Mouse (Mus musculus): Measurements from ENCODE around the gene Tbc1d2b.

Gene Tbc1d2b

GRCm38 (mm10) chr9:90270193-90270943 lies at the start of gene Tbc1d2b:
Gene Tbc1d2b (minus strand): TSS chr9:90270804.
- in situ Hi-C loops (cut with MboI, MseI) = loop anchor here (25.0 kb wide), 1 partner anchor 1058 kb away; the partner anchor contains the start of gene Mthfs

DNA sequence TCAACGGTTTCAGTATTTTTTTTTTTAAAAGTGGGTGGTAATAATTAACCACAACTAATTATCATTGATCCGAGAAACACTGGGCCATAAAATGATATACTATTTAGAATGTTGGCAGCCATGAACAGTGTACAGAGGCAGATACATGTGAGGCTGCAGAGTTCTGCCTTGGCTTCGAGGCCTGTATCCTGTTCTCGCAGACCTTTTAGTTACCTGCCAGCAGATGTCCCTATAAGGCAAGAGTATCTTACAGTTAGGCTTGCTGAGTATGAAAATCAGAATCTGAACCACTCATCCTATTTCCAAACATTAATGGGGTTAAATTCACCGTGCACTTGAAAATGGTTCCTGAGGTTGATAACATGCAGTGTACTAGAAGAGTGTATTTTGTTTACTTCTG lies 45.7 kb upstream of the Tbc1d2b start:
- in situ Hi-C loops (cut with MboI, MseI) = no loop called here

GRCm38 (mm10) chr9:90315662-90316061 lies 45.1 kb upstream of the Tbc1d2b start:
- in situ Hi-C loops (cut with MboI, MseI) = no loop called here

DNA sequence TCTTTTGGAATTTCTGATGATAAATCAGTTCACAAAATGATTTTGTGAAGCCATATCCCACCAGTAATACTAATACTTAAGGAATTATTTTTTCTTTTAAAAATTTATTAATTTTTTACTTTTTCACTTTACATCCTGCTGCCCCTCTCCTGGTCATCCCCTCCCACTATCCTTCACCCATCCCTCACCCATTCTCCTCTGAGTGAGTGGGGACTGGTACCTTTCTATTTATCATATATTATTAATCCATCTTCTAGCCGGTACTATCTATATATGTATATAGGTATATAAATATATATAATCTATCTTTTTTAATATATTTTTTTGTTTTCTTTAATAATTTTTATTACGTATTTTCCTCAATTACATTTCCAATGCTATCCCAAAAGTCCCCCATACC lies 33.6 kb upstream of the Tbc1d2b start:
- in situ Hi-C loops (cut with MboI, MseI) = no loop called here

- in situ Hi-C loops (cut with MboI, MseI) = no loop called here
Measured at GRCm38 (mm10) chr9:90303101-90303835, 32.7 kb upstream of the Tbc1d2b start.

DNA sequence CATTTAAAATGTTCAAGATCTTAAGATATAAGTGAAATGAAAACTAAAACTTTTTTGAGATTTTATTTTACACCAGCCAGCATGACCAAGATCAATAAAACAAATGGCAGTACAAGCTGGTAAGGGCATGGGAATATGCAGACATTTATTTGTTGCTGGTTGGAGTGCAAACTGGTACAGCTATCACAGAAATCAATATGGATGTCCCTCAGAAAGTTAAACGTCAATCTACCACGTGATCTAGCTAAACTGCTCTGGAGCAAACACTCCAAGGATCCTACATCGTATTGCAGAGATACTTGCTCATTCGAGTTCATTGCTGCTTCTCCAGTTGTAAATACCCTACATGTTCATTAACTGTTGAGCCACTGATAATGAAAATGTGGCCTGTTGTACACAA lies 32.1 kb upstream of the Tbc1d2b start:
- in situ Hi-C loops (cut with MboI, MseI) = no loop called here

DNA sequence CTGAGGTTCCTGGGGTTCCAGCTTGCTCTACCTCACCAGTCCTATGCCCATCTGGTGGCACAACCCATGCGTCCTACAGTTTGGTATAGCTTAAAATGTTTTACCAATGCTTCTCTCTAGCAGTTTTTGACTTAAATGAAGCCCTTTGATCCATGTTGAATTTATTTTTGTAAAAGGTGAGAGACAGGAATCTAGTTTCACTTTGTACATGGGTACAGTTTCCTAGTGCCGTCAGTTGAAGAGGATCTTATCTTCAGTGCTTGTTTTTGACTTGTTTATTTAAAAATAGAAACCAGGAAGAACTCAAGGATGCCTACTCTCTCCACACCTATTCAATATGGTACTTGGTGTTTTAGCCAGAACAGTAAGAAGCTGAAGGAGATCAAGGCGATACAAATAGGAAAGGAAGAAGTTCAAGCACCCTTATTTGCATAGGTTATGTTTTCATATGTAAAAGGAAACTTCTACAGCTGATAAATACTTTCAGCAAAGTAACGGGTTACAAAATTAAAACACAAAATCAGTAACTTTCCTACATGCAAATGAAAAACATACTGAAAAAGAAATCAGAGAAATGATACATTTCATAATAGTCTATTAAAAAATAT lies 30.6 kb upstream of the Tbc1d2b start:
- in situ Hi-C loops (cut with MboI, MseI) = no loop called here

GRCm38 (mm10) chr9:90297637-90298036 lies 27.0 kb upstream of the Tbc1d2b start:
- in situ Hi-C loops (cut with MboI, MseI) = loop anchor here (10.0 kb wide), 1 partner anchor 1707 kb away; no protein-coding TSS in a partner anchor

DNA sequence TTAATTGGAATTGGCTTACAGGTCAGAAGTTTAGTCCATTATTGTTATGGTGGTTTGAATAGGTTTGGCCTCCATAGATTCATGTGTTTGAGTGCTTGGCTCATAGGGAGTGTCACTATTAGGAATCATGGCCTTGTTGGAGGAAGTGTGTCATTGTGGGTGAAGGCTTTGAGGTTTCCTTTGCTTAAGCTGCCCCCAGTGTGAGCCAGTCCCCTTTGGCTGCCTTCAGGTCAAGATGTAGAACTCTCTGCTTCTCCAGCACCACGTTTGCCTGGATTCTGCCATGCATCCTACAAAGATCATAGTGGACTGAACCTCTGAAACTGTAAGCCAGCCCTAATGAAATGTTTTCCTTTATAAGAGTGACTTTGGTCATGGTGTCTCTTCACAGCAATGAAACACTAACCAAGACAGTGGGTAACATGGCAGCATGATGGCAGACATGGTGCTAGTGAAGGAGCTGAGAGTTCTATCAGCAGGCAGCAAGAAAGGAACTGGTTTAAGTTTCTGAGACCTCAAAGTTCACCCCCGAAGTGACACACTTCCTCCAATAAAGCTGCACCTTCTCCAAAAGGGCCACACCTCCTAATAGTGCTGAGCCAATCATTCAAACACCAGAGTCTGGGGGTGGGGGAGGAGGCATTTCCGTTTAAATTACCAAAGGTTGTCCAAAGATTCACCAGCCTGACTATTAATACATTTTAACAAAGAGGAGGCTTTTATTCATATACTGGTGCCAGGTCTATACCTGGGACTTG lies 23.2 kb upstream of the Tbc1d2b start:
- in situ Hi-C loops (cut with MboI, MseI) = loop anchor here (10.0 kb wide), 1 partner anchor 1711 kb away; no protein-coding TSS in a partner anchor

DNA sequence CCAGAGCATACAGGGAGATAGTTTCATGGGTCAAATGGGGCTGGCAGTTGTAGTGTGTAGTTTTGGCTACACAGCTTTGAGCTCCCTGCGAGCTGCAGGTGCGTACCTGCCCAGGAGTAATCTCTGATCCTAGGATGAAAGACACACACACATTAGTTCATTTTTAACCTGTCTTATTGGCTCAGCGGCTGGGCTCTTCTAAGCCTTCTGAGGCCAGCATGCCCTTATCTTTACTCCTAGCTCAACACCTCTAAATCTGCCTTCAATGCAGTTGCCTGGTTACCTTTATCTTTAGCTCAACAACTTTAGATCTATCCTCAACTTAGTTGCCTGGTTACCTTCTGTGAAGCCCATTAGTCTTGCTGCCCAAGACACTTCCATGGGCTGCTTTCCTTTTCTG lies 7.8 kb upstream of the Tbc1d2b start:
- in situ Hi-C loops (cut with MboI, MseI) = no loop called here

DNA sequence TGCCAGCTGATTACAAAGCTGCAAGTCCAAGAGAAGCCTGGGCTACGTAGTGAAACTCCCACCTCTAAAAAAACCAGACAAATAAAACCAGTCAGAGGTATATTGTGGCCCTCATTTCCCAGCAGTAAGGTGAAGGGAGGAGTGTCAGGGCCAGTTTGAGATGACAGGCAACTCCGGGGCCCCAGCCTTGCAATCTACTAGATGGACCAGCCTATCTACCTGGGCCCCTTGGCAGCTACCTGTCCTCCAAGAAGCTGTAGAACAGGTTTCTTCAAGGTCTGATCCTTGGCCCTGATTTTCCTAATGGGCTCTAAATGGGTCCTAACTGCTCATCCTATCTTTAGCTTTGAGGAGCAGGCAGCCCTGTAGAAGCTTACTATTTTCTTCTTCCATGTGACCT lies 7.3 kb upstream of the Tbc1d2b start:
- in situ Hi-C loops (cut with MboI, MseI) = no loop called here

DNA sequence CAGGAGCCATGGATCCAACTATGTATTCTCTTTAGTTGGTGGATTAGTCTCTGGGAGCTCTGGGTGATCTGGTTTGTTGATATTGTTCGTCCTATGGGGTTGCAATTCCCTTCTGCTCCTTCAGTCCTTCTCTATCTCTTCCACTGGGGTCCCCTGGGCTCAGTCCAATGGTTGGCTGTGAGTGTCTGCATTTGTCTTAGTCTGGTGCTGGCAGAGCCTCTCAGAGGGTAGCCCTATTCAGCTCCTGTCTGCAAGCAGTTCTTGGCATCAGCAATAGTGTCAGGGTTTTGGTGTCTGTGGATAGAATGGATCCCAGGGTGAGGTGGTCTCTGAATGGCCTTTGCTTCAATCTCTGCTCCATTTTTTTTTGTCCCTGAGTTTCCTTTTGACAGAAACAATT lies 6.2 kb upstream of the Tbc1d2b start:
- in situ Hi-C loops (cut with MboI, MseI) = no loop called here

DNA sequence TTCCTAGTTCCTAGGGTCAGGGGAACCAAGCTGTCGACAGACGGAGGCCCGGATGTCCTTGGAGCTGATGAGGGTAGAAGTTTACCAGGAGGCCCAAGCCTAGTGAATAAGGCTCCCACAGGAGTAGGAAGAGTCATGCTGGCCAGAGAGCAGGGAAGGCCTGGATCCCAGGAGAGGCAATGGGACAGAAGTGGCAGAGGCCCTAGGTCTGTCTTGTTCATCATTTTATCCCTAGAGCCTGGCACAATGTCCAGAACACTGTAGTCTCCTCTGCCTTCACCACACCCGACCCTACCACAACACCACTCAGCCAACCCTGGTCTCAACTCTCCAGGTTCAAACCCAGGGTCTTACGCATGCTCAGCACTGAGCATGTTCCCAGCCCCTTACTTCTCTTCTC lies 5.3 kb upstream of the Tbc1d2b start:
- in situ Hi-C loops (cut with MboI, MseI) = no loop called here

DNA sequence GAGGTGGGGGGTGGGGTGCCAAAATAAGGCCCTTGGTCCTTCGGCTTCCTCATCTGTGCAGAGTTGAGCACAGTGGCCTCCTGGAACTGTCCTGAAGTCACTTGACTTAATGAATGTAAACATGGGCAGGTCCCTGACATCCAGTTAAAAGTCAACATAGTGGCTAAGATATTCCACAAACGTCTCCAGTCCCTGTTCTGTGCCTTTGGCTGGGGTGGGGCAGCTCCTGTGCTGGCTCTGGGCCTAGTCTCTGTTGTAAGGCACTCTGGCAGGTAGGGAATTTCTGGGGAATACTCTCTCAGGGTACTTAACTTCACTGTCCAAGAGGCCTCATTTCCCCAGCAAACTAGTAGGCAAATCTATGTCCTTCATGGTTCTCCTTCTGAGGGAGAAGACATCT lies 4.9 kb upstream of the Tbc1d2b start:
- in situ Hi-C loops (cut with MboI, MseI) = no loop called here

- in situ Hi-C loops (cut with MboI, MseI) = loop anchor here (25.0 kb wide), 1 partner anchor 1062 kb away; the partner anchor contains the start of gene Mthfs
Measured at GRCm38 (mm10) chr9:90274516-90274915, 3.9 kb upstream of the Tbc1d2b start.

GRCm38 (mm10) chr9:90272346-90272745 lies 1.7 kb upstream of the Tbc1d2b start:
- in situ Hi-C loops (cut with MboI, MseI) = loop anchor here (25.0 kb wide), 1 partner anchor 1060 kb away; the partner anchor contains the start of gene Mthfs

GRCm38 (mm10) chr9:90271541-90272090 lies 1.0 kb upstream of the Tbc1d2b start:
- in situ Hi-C loops (cut with MboI, MseI) = loop anchor here (25.0 kb wide), 1 partner anchor 1059 kb away; the partner anchor contains the start of gene Mthfs

DNA sequence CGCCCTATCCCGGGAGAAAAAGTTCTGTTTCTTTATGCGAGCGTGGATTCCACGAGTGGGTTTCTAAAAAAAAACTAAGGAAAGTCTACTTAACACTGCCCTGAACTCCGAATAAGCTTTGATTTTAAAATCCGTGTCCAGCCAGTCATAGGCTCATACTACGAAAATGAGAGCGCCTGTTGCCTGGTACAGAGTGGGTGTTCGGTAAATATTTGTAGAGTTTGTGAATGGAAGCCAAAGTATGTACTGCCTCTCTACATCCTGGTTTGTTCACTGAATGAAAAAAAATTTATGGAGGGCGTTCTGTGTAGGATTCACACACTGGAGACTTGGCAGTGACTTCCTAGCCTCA lies 316 bp upstream of the Tbc1d2b start:
- in situ Hi-C loops (cut with MboI, MseI) = loop anchor here (25.0 kb wide), 1 partner anchor 1059 kb away; the partner anchor contains the start of gene Mthfs

GRCm38 (mm10) chr9:90269011-90269681 lies 1.5 kb downstream of the Tbc1d2b start:
- in situ Hi-C loops (cut with MboI, MseI) = loop anchor here (25.0 kb wide), 1 partner anchor 1057 kb away; the partner anchor contains the start of gene Mthfs

DNA sequence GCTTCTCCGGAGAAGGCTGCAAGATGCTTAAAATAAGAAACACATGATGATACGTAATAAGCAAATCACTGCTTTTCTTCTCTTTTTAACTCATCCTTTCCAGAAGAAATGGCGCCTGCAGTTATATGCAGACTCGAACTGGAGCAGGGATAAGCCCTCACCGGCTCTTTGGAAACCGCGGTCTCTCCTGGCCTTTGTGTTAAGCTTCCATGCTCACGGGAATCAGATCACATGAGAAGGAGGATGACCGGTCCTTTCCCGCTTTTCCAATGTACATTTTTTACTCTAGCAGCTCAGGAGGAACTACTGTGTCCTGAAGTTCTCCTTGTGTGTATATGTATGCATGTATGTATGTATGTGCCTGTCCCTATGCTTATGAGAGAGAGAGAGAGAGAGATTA lies 3.7 kb downstream of the Tbc1d2b start:
- in situ Hi-C loops (cut with MboI, MseI) = loop anchor here (25.0 kb wide), 1 partner anchor 1055 kb away; the partner anchor contains the start of gene Mthfs
